Mouse (Mus musculus) 3134 (cell line): ENCODE results near the gene Lrtm1.

Experiments used
- DNase-seq: peaks from one replicate; pipeline ENCODE4 v3.0.0-alpha.2; 2011; ENCODE audit warnings: low spot score; ENCODE audit not compliant: insufficient read length; ENCODE audit errors: extremely low read depth

Gene Lrtm1

GRCm38 (mm10) chr14:29017883-29018282, at the start of gene Lrtm1:
Lrtm1 (plus strand) TSS chr14:29018208.
- no peak for DNase-seq

GRCm38 (mm10) chr14:28969247-28969646, 48.8 kb upstream of the Lrtm1 start:
- DNase-seq = no peak

- no peak for DNase-seq
These were observed 45.4 kb upstream of the Lrtm1 start for GRCm38 (mm10) chr14:28972620-28973019.

- no peak for DNase-seq
These were observed 38.8 kb upstream of the Lrtm1 start for GRCm38 (mm10) chr14:28979230-28979629.

- no peak for DNase-seq
These were observed 37.5 kb upstream of the Lrtm1 start for GRCm38 (mm10) chr14:28980482-28980881.

- no peak for DNase-seq
These were observed 33.7 kb upstream of the Lrtm1 start for GRCm38 (mm10) chr14:28984276-28984675.

GRCm38 (mm10) chr14:28988211-28988900, 29.7 kb upstream of the Lrtm1 start:
- no peak for DNase-seq

- no peak for DNase-seq
These were observed 21.4 kb upstream of the Lrtm1 start for GRCm38 (mm10) chr14:28996569-28996968.

- no peak for DNase-seq
These were observed 12.7 kb upstream of the Lrtm1 start for GRCm38 (mm10) chr14:29005228-29005840.

GRCm38 (mm10) chr14:29009644-29010043, 8.4 kb upstream of the Lrtm1 start:
- DNase-seq = no peak

- no peak for DNase-seq
These were observed 4.8 kb upstream of the Lrtm1 start for GRCm38 (mm10) chr14:29013161-29013560.

- no peak for DNase-seq
These were observed 3.3 kb upstream of the Lrtm1 start for GRCm38 (mm10) chr14:29014680-29015079.

- DNase-seq = no peak
These were observed 2.1 kb upstream of the Lrtm1 start for GRCm38 (mm10) chr14:29015896-29016295.

GRCm38 (mm10) chr14:29018316-29019000, 450 bp downstream of the Lrtm1 start:
- DNase-seq = no peak

GRCm38 (mm10) chr14:29021295-29021694, 3.3 kb downstream of the Lrtm1 start:
- no peak for DNase-seq

GRCm38 (mm10) chr14:29023246-29023645, 5.2 kb downstream of the Lrtm1 start:
- DNase-seq = no peak

- no peak for DNase-seq
These were observed 7.3 kb downstream of the Lrtm1 start for GRCm38 (mm10) chr14:29025335-29025734.

- DNase-seq = no peak
These were observed 9.3 kb downstream of the Lrtm1 start for GRCm38 (mm10) chr14:29027276-29027675.

- DNase-seq = no peak
These were observed 10.5 kb downstream of the Lrtm1 start for GRCm38 (mm10) chr14:29028391-29029106.

- DNase-seq = no peak
These were observed 11.1 kb downstream of the Lrtm1 start for GRCm38 (mm10) chr14:29029107-29029469.

- DNase-seq = no peak
These were observed 11.9 kb downstream of the Lrtm1 start for GRCm38 (mm10) chr14:29029896-29030420.
